Mouse (Mus musculus) kidney, adult 2 months (tissue): ENCODE measurements around the gene Klhdc1.

ENCODE experiments used
- CTCF ChIP-seq: fragments of 200-500 bp; conservative IDR thresholded peaks from 2 replicates; pipeline ENCODE4 v1.5.1; 2011; ENCODE audit warnings: low read depth, mild to moderate bottlenecking, control low read depth, low read length, moderate library complexity, mixed read lengths; ENCODE audit not compliant: insufficient read depth, insufficient read length
- POLR2A ChIP-seq: fragments of 200-500 bp; IDR thresholded peaks from one replicate; pipeline ENCODE4 v1.6.1; 2011; ENCODE audit warnings: low read depth, low read length, control low read depth

DNA sequence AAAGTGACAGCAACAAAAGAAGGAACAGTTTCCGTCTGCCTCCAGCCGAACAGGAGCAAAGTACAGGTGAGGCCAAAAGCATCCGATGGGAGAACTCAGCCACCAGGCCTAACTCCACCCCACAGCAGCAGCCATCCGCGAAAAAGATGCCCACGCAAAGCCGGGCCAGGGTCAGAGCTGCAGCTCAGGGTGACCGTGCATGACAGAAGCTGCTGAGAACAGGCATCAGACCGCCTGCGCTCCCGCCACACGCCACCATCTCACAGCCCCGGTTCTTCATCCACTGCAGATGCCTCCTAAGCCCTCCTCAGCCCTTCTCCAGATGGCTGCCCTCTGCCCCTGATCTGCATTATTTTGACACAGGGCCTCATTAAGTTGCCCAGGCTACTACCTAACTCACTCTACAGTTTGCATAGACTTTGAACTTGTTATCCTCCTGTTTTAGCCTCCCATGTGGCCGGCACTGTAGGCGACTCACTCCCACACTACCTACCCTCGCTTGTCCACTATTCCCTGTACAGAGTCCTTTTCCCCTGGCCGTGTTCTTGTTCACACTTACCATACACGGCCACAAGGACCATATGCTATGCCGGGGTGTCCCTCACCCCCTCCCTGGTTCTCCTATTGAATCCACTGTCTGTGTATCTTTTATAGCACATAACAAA, 20.2 kb upstream of the Klhdc1 start:
- TF ChIP-seq CTCF (no peak), POLR2A (no peak)
